Mouse (Mus musculus): ENCODE measurements around the gene Adgrl2.

Adgrl2 gene

GRCm38 (mm10) chr3:148990531-148991003 lies at the start of gene Adgrl2:
Gene Adgrl2 (minus strand): TSS chr3:148990555.
- DNase-seq: no peak

GRCm38 (mm10) chr3:149038771-149039170 lies 48.4 kb upstream of the Adgrl2 start:
- DNase-seq: peak in 1 of 2 experiments; percentile 14

- peak in 1 of 2 experiments; percentile 29 for DNase-seq
These were observed 29.6 kb upstream of the Adgrl2 start for GRCm38 (mm10) chr3:149019925-149020324.

GRCm38 (mm10) chr3:149009311-149009710 lies 19.0 kb upstream of the Adgrl2 start:
- no peak for DNase-seq

GRCm38 (mm10) chr3:149008634-149009023 lies 18.3 kb upstream of the Adgrl2 start:
- no peak for DNase-seq

GRCm38 (mm10) chr3:149007860-149008633 lies 17.7 kb upstream of the Adgrl2 start:
- no peak for DNase-seq

- DNase-seq: no peak
These were observed 11.0 kb upstream of the Adgrl2 start for GRCm38 (mm10) chr3:149001364-149001763.

- no peak for DNase-seq
These were observed 8.3 kb upstream of the Adgrl2 start for GRCm38 (mm10) chr3:148998661-148999060.

GRCm38 (mm10) chr3:148991056-148991455 lies 701 bp upstream of the Adgrl2 start:
- no peak for DNase-seq

GRCm38 (mm10) chr3:148989818-148990530 lies 381 bp downstream of the Adgrl2 start:
- peak; percentile 30 to 65 for DNase-seq

- peak; percentile 80 to 85 for DNase-seq
These were observed 1.1 kb downstream of the Adgrl2 start for GRCm38 (mm10) chr3:148988996-148989817.

- peak in 1 of 2 experiments; percentile 29 for DNase-seq
These were observed 1.9 kb downstream of the Adgrl2 start for GRCm38 (mm10) chr3:148988293-148988995.

GRCm38 (mm10) chr3:148987591-148988292 lies 2.6 kb downstream of the Adgrl2 start:
- peak; percentile 72 to 75 for DNase-seq

GRCm38 (mm10) chr3:148986894-148987590 lies 3.3 kb downstream of the Adgrl2 start:
- DNase-seq: no peak

GRCm38 (mm10) chr3:148986296-148986893 lies 4.0 kb downstream of the Adgrl2 start:
- peak in 1 of 2 experiments; percentile 21 for DNase-seq

- peak; percentile 55 to 60 for DNase-seq
These were observed 6.0 kb downstream of the Adgrl2 start for GRCm38 (mm10) chr3:148984326-148984725.

- no peak for DNase-seq
These were observed 8.0 kb downstream of the Adgrl2 start for GRCm38 (mm10) chr3:148982370-148982769.

GRCm38 (mm10) chr3:148981776-148982175 lies 8.6 kb downstream of the Adgrl2 start:
- DNase-seq: no peak

GRCm38 (mm10) chr3:148978541-148978940 lies 11.8 kb downstream of the Adgrl2 start:
- peak in 1 of 2 experiments; percentile 20 for DNase-seq

GRCm38 (mm10) chr3:148977838-148978237 lies 12.5 kb downstream of the Adgrl2 start:
- DNase-seq: no peak

- DNase-seq: no peak
These were observed 13.2 kb downstream of the Adgrl2 start for GRCm38 (mm10) chr3:148977124-148977529.
